14 mouse cellular contexts compared by ENCODE assay signal in the genomic region with DNA sequence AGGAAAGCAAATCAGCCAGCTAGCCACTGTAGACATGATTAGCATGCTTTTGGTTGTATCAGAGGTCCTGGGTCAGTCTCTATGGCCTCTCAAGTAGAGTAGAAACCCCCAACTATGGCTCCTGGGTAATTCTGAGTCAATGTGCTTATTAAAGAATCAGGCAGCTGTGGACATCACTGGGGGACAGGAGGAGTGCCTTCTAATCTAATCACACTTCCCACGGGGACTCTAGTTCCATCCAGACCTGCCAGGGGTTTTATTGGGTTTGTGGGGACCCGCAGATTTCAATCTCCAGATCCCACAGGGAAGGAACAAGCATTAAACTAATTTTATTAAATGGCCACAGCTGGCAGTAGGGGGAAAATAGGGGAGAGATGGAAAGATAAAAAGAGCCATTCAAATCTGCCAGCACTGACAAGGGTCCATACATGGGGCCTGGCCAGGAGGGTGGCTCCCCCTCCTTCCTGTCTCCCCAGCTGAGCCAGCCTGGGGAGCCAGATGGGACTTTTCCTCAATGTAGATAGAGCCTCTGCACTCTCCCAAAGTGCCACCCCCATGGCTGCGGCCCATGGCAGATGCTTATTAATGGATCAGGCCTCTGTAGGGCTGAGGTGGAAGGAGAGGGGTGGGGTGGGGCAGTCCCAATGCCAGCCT. TPM values are rescaled to one million over a fixed set of nuclear protein-coding genes. Genes with fewer than 3 reads are reported as not detected.
DNase-seq lines count a peak whose midpoint lies in the region; ATAC-seq and TF ChIP-seq lines count a peak whose summit lies in the region.
"Had no signal": no experiment of that assay in that cellular context is flagged by ENCODE, and none has a peak within 500 bp of the region (broad histone marks: within the 10 kb centered on the region; RNA-seq: fewer than 3 reads in every experiment).

No protein-coding gene starts in this region.

- H3K9me3 ChIP-seq in embryonic facial prominence, embryonic 13.5 days: no peaks in the 10 kb centered on the region
- H3K9me3 ChIP-seq in midbrain, embryonic 14.5 days (ENCODE audit: control insufficient read depth, low read length): no peaks in the 10 kb centered on the region
- H3K9me3 ChIP-seq: liver, embryonic 15.5 days had no signal

- TF ChIP-seq POLR2A in heart, adult 2 months (IDR thresholded peaks at IDR 0.05; ENCODE audit: insufficient read depth, low read depth, low read length): no peak

- peaks cover 51% of the 10 kb centered on the region for H3K27me3 ChIP-seq in embryonic facial prominence, embryonic 13.5 days
- H3K27me3 ChIP-seq in midbrain, embryonic 14.5 days (ENCODE audit: control insufficient read depth, insufficient read depth, low read length): 0 out of 2 replicates have a peak, but pooled peaks cover 6% of the 10 kb centered on the region
- 0 out of 2 replicates have a peak, but pooled peaks cover 4% of the 10 kb centered on the region for H3K27me3 ChIP-seq in heart, adult 2 months (ENCODE audit: control insufficient read depth, insufficient read depth, low read length)

- no peak for ATAC-seq in embryonic facial prominence, embryonic 13.5 days (ENCODE audit: insufficient number of reproducible peaks, insufficient read depth, low FRiP score, low TSS enrichment, low read depth)
- no peak for ATAC-seq in midbrain, embryonic 14.5 days (ENCODE audit: low FRiP score, low TSS enrichment)

- H3K36me3 ChIP-seq in embryonic facial prominence, embryonic 13.5 days: no peaks in the 10 kb centered on the region
- no peaks in the 10 kb centered on the region for H3K36me3 ChIP-seq in midbrain, embryonic 14.5 days (ENCODE audit: control insufficient read depth, insufficient read depth, low read length)
- H3K36me3 ChIP-seq in heart, adult 2 months (ENCODE audit: control insufficient read depth, insufficient read depth, low read length): no peaks in the 10 kb centered on the region
- H3K36me3 ChIP-seq: liver, embryonic 15.5 days had no signal

- TF ChIP-seq EP300 in heart, adult 2 months (IDR thresholded peaks at IDR 0.05; ENCODE audit: insufficient read depth, low read depth, low read length): no peak

- intact Hi-C loops in heart, postnatal 14 days (cut with DNase I): no loop called here
- intact Hi-C loops in heart, adult 2 months (cut with DNase I): no loop called here

- no peaks in the 10 kb centered on the region for H3K79me2 ChIP-seq in heart, adult 2 months (replicated peaks; ENCODE audit: control insufficient read depth, insufficient read depth, low read length)

- 41% methylated on average over 3 of the region's 3 CpGs for WGBS in embryonic facial prominence, embryonic 13.5 days
- 50% methylated on average over 3 of the region's 3 CpGs for WGBS in midbrain, embryonic 14.5 days
- 69% methylated on average over 3 of the region's 3 CpGs for WGBS in heart, adult 2 months

- peak; percentile 26 to 53 for DNase-seq in adrenal gland, adult (ENCODE audit: inconsistent age in 2 of 2, low spot score in 1 of 2)
- no peak for DNase-seq in adrenal gland, postnatal 25 days
- DNase-seq in layer of hippocampus, adult 2 months (ENCODE audit: low spot score in 2 of 2): no peak
- no peak for DNase-seq in layer of hippocampus, postnatal 25 days (ENCODE audit: extremely low spot score in 1 of 2, low spot score in 1 of 2)
- no peak for DNase-seq in midbrain, embryonic 14.5 days
- DNase-seq in heart, postnatal 14 days: no peak
- no peak for DNase-seq in heart, adult 2 months
- DNase-seq: cerebellum, adult 18-20 months; embryo, embryonic 11 days; gastrocnemius, postnatal 25 days; kidney, adult 11 months had no signal

- no peak overlapping the region for H3K4me2 ChIP-seq in embryonic facial prominence, embryonic 13.5 days
- H3K4me2 ChIP-seq in midbrain, embryonic 14.5 days (ENCODE audit: low read length): no peak overlapping the region
- H3K4me2 ChIP-seq: liver, embryonic 15.5 days had no signal

- TF ChIP-seq CTCF in layer of hippocampus, adult 2 months (conservative IDR thresholded peaks at IDR 0.05): no peak
- TF ChIP-seq CTCF in heart, adult 2 months (IDR thresholded peaks at IDR 0.05): no peak

- no peak overlapping the region for H3K4me3 ChIP-seq in layer of hippocampus, adult 2 months
- H3K4me3 ChIP-seq in embryonic facial prominence, embryonic 13.5 days: no peak overlapping the region
- no peak overlapping the region for H3K4me3 ChIP-seq in midbrain, embryonic 14.5 days (replicated peaks; ENCODE audit: low read depth, low read length)
- no peak overlapping the region for H3K4me3 ChIP-seq in heart, adult 2 months
- H3K4me3 ChIP-seq: liver, embryonic 15.5 days had no signal

- H3K4me1 ChIP-seq in embryonic facial prominence, embryonic 13.5 days: peaks cover 29% of the 10 kb centered on the region
- peaks cover 18% of the 10 kb centered on the region; the same call in 1 of the 2 replicates for H3K4me1 ChIP-seq in midbrain, embryonic 14.5 days (ENCODE audit: control insufficient read depth, insufficient read depth, low read length)
- H3K4me1 ChIP-seq in heart, adult 2 months (ENCODE audit: control insufficient read depth, insufficient read depth, low read length): no peaks in the 10 kb centered on the region

- peak overlapping the region; percentile 20; the same call in 1 of the 2 replicates for H3K27ac ChIP-seq in layer of hippocampus, adult 2 months
- H3K27ac ChIP-seq in embryonic facial prominence, embryonic 13.5 days: peak overlapping the region; percentile 30; the same call in 1 of the 2 replicates
- H3K27ac ChIP-seq in midbrain, embryonic 14.5 days (replicated peaks; ENCODE audit: low read depth, low read length): 0 out of 2 replicates have a peak overlapping the region, but pooled peaks have one; percentile 37
- H3K27ac ChIP-seq in heart, adult 2 months: no peak overlapping the region
- H3K27ac ChIP-seq: liver, embryonic 15.5 days had no signal

- H3K9ac ChIP-seq in embryonic facial prominence, embryonic 13.5 days: 0 out of 2 replicates have a peak overlapping the region, but pooled peaks have one; percentile 41
- no peak overlapping the region for H3K9ac ChIP-seq in midbrain, embryonic 14.5 days (replicated peaks; ENCODE audit: low read length)
- no peak overlapping the region for H3K9ac ChIP-seq in heart, adult 2 months (ENCODE audit: low read depth, low read length)
- H3K9ac ChIP-seq: liver, embryonic 15.5 days had no signal

RNA-seq across cellular contexts. Expression of a gene that starts 8.8 kb away (rescaled TPM):
- total RNA-seq in adrenal gland, postnatal 25 days (2021): 34.9 and 49.7 TPM in 2 replicates
- 10 to 100 TPM; 17.5 to 18.5 TPM for total RNA-seq in layer of hippocampus, adult 2 months (2021)
- total RNA-seq in layer of hippocampus, postnatal 25 days (2021): 10 to 100 TPM; 20.7 to 24.6 TPM
- 3.4 TPM in 2 replicates for polyA plus RNA-seq in embryonic facial prominence, embryonic 13.5 days (2015; fragmentation: Nextera tagmentation; extraction: Ambion mirVana)
- polyA plus RNA-seq in midbrain, embryonic 14.5 days (2014; fragmentation: Nextera tagmentation; extraction: Ambion mirVana): 14.3 and 18.8 TPM in 2 replicates
- under 1 TPM; 0.19 to 0.20 TPM for total RNA-seq in heart, postnatal 14 days (2021)
- not detected for total RNA-seq in heart, adult 2 months (2021)
- polyA plus RNA-seq in heart, adult 2 months (2012; rRNA removed): 0.10 TPM in 1 of 2 replicates, not detected in the other

RNA-seq across cellular contexts. Expression of a gene that starts 12.7 kb away (rescaled TPM):
- 4.1 and 5.3 TPM in 2 replicates for total RNA-seq in adrenal gland, postnatal 25 days (2021)
- under 1 TPM; 0.27 to 0.74 TPM for total RNA-seq in layer of hippocampus, adult 2 months (2021)
- under 1 TPM; 0.35 to 0.44 TPM for total RNA-seq in layer of hippocampus, postnatal 25 days (2021)
- 11.0 and 12.8 TPM in 2 replicates for polyA plus RNA-seq in embryonic facial prominence, embryonic 13.5 days (2015; fragmentation: Nextera tagmentation; extraction: Ambion mirVana)
- polyA plus RNA-seq in midbrain, embryonic 14.5 days (2014; fragmentation: Nextera tagmentation; extraction: Ambion mirVana): 1.9 TPM in 2 replicates
- total RNA-seq in heart, postnatal 14 days (2021): 1 to 10 TPM; 2.1 to 3.3 TPM
- total RNA-seq in heart, adult 2 months (2021): under 1 TPM; 0.10 to 0.32 TPM
- 0.18 and 0.32 TPM in 2 replicates for polyA plus RNA-seq in heart, adult 2 months (2012; rRNA removed)

RNA-seq across cellular contexts. Expression of a gene that starts 36.9 kb away (rescaled TPM):
- total RNA-seq in adrenal gland, postnatal 25 days (2021): 0.36 and 0.48 TPM in 2 replicates
- 100 to 1,000 TPM; 332 to 341 TPM for total RNA-seq in layer of hippocampus, adult 2 months (2021)
- 100 to 1,000 TPM; 260 to 321 TPM for total RNA-seq in layer of hippocampus, postnatal 25 days (2021)
- polyA plus RNA-seq in embryonic facial prominence, embryonic 13.5 days (2015; fragmentation: Nextera tagmentation; extraction: Ambion mirVana): 0.10 and 0.39 TPM in 2 replicates
- 0.26 TPM in 1 of 2 replicates, not detected in the other for polyA plus RNA-seq in midbrain, embryonic 14.5 days (2014; fragmentation: Nextera tagmentation; extraction: Ambion mirVana)
- under 1 TPM; 0.15 to 0.36 TPM for total RNA-seq in heart, postnatal 14 days (2021)
- under 1 TPM; 0.08 to 0.30 TPM for total RNA-seq in heart, adult 2 months (2021)
- 0.18 TPM in 2 replicates for polyA plus RNA-seq in heart, adult 2 months (2012; rRNA removed)
- total RNA-seq: gastrocnemius, postnatal 25 days had no signal

RNA-seq across cellular contexts. Expression of a gene that starts 52.7 kb away (rescaled TPM):
- not detected in 2 replicates for total RNA-seq in adrenal gland, postnatal 25 days (2021)
- total RNA-seq in layer of hippocampus, adult 2 months (2021): under 1 TPM in 1 of 2 experiments, not detected in 1; 0.37 TPM
- under 1 TPM in 1 of 2 experiments, not detected in 1; 0.22 TPM for total RNA-seq in layer of hippocampus, postnatal 25 days (2021)
- polyA plus RNA-seq in embryonic facial prominence, embryonic 13.5 days (2015; fragmentation: Nextera tagmentation; extraction: Ambion mirVana): not detected in 2 replicates
- not detected in 2 replicates for polyA plus RNA-seq in midbrain, embryonic 14.5 days (2014; fragmentation: Nextera tagmentation; extraction: Ambion mirVana)
- not detected for total RNA-seq in heart, postnatal 14 days (2021)
- not detected for total RNA-seq in heart, adult 2 months (2021)
- not detected in 2 replicates for polyA plus RNA-seq in heart, adult 2 months (2012; rRNA removed)
- total RNA-seq: gastrocnemius, postnatal 25 days had no signal
- polyA plus RNA-seq: heart, embryonic 14.5 days; liver, embryonic 15.5 days had no signal

RNA-seq across cellular contexts. Expression of a gene that starts 56.7 kb away (rescaled TPM):
- total RNA-seq in adrenal gland, postnatal 25 days (2021): 1.0 TPM in 1 of 2 replicates, not detected in the other
- total RNA-seq in layer of hippocampus, adult 2 months (2021): 1 to 10 TPM; 1.5 to 3.0 TPM
- total RNA-seq in layer of hippocampus, postnatal 25 days (2021): 1 to 10 TPM; 2.1 to 2.4 TPM
- 0.79 and 1.2 TPM in 2 replicates for polyA plus RNA-seq in embryonic facial prominence, embryonic 13.5 days (2015; fragmentation: Nextera tagmentation; extraction: Ambion mirVana)
- polyA plus RNA-seq in midbrain, embryonic 14.5 days (2014; fragmentation: Nextera tagmentation; extraction: Ambion mirVana): 2.1 and 2.4 TPM in 2 replicates
- total RNA-seq in heart, postnatal 14 days (2021): under 1 TPM; 0.14 to 0.22 TPM
- total RNA-seq in heart, adult 2 months (2021): not detected
- 0.18 and 0.20 TPM in 2 replicates for polyA plus RNA-seq in heart, adult 2 months (2012; rRNA removed)
- total RNA-seq: gastrocnemius, postnatal 25 days had no signal

Comparison
In these comparisons a context has a peak if more than half of its experiments do, and no peak if none do; other contexts are left out.
1. DNase-seq: peak in adrenal gland, adult (2 of 2); none in adrenal gland, postnatal 25 days (single experiment), layer of hippocampus, adult 2 months (0 of 2), layer of hippocampus, postnatal 25 days (0 of 2), midbrain, embryonic 14.5 days (single experiment), heart, postnatal 14 days (0 of 2) and heart, adult 2 months (0 of 2).
2. RNA of a gene that starts 8.8 kb away (total RNA-seq): 34.9 to 49.7 TPM in adrenal gland, postnatal 25 days, 20.7 to 24.6 TPM in layer of hippocampus, postnatal 25 days and 17.5 to 18.5 TPM in layer of hippocampus, adult 2 months; 0.19 to 0.20 TPM in heart, postnatal 14 days and not detected in heart, adult 2 months; every median in the first group is over 10 times any median in the second.
3. RNA of a gene that starts 36.9 kb away (total RNA-seq): 332 to 341 TPM in layer of hippocampus, adult 2 months and 260 to 321 TPM in layer of hippocampus, postnatal 25 days; 0.36 to 0.48 TPM in adrenal gland, postnatal 25 days, 0.15 to 0.36 TPM in heart, postnatal 14 days and 0.08 to 0.30 TPM in heart, adult 2 months; every median in the first group is over 100 times any median in the second.